Mouse (Mus musculus) myocyte (in vitro differentiated cells): ENCODE measurements at regions not wholly inside any gene's neighbourhood (a gene's known extent, or its start where the extent isn't known, plus 50 kb on each side); places are given as distances from the start of the nearest gene placed in this dataset.

Experiments
- H3K27me3 ChIP-seq: one replicate; pipeline ENCODE4 v1.6.1; 2011; ENCODE audit not compliant: control insufficient read depth, insufficient read depth, insufficient read length
- H3K36me3 ChIP-seq: one replicate; pipeline ENCODE4 v1.6.1; 2011; ENCODE audit not compliant: control insufficient read depth, insufficient read depth
- H3K4me2 ChIP-seq: one replicate; pipeline ENCODE4 v1.6.1; 2011; ENCODE audit warnings: low read depth, control low read depth
- H3K4me3 ChIP-seq: one replicate; pipeline ENCODE4 v1.5.1; 2011; ENCODE audit warnings: mild to moderate bottlenecking, control low read depth, moderate library complexity
- H3K79me2 ChIP-seq: one replicate; pipeline ENCODE4 v1.6.1; 2011; ENCODE audit not compliant: control insufficient read depth, insufficient read depth
- H3ac ChIP-seq: one replicate; pipeline ENCODE4 v1.6.1; 2011; ENCODE audit not compliant: control insufficient read depth, insufficient read length
- CEBPB ChIP-seq: IDR thresholded peaks from 2 replicates; pipeline ENCODE4 v1.6.1; 2011; ENCODE audit warnings: mild to moderate bottlenecking, moderate library complexity; ENCODE audit not compliant: poor library complexity, insufficient read depth, severe bottlenecking
- E2F4 ChIP-seq: IDR thresholded peaks from one replicate; pipeline ENCODE4 v1.6.1; 2011; ENCODE audit warnings: mild to moderate bottlenecking, control low read depth, moderate library complexity; ENCODE audit not compliant: insufficient read depth
- MAX ChIP-seq: IDR thresholded peaks from one replicate; pipeline ENCODE4 v1.6.1; 2011; ENCODE audit warnings: low read depth, mild to moderate bottlenecking, control low read depth
- MYOD1 ChIP-seq, 3 experiments: IDR thresholded peaks; one replicate each; pipeline ENCODE4 v1.6.1; 2011; ENCODE audit warnings: control low read depth in 2 of 3, low read depth in 2 of 3, mild to moderate bottlenecking in 2 of 3, moderate library complexity in 1 of 3; ENCODE audit not compliant: insufficient read length in 2 of 3, control insufficient read depth in 1 of 3
- MYOG ChIP-seq, 3 experiments: IDR thresholded peaks; one replicate each; pipeline ENCODE4 v1.6.1; 2011; ENCODE audit warnings: control low read depth in 2 of 3, low read depth in 2 of 3, mild to moderate bottlenecking in 2 of 3; ENCODE audit not compliant: insufficient read length in 2 of 3, control insufficient read depth in 1 of 3, insufficient read depth in 1 of 3
- POLR2A ChIP-seq: IDR thresholded peaks from one replicate; pipeline ENCODE4 v1.6.1; 2011; ENCODE audit warnings: low read depth, mild to moderate bottlenecking, control low read depth, moderate library complexity; ENCODE audit not compliant: insufficient read length
- POLR2AphosphoS2 ChIP-seq: IDR thresholded peaks from one replicate; pipeline ENCODE4 v1.6.1; 2011; ENCODE audit warnings: low read depth, control low read depth; ENCODE audit not compliant: insufficient read length
- REST ChIP-seq: IDR thresholded peaks from one replicate; pipeline ENCODE4 v1.6.1; 2011; ENCODE audit warnings: mild to moderate bottlenecking, control low read depth, moderate library complexity; ENCODE audit not compliant: insufficient read depth, insufficient read length
- SRF ChIP-seq: IDR thresholded peaks from one replicate; pipeline ENCODE4 v1.6.1; 2011; ENCODE audit warnings: low read depth; ENCODE audit not compliant: control insufficient read depth, insufficient read length
- TCF12 ChIP-seq: IDR thresholded peaks from one replicate; pipeline ENCODE4 v1.6.1; 2011; ENCODE audit warnings: mild to moderate bottlenecking, control low read depth; ENCODE audit not compliant: poor library complexity, insufficient read depth, severe bottlenecking
- TCF3 ChIP-seq: IDR thresholded peaks from one replicate; pipeline ENCODE4 v1.6.1; 2011; ENCODE audit warnings: low read depth, control low read depth; ENCODE audit not compliant: insufficient read length
- USF1 ChIP-seq: IDR thresholded peaks from one replicate; pipeline ENCODE4 v1.6.1; 2011; ENCODE audit warnings: low read depth, mild to moderate bottlenecking, control low read depth, moderate library complexity

- Histone ChIP-seq H3K4me3 (no peak overlapping the region), H3K36me3 (no peaks in the 10 kb centered on the region), H3K79me2 (no peaks in the 10 kb centered on the region), H3ac (no peak overlapping the region), H3K27me3 (no peaks in the 10 kb centered on the region), H3K4me2 (no peak overlapping the region)
- no peak for TF ChIP-seq SRF
- no peak for TF ChIP-seq REST
- TF ChIP-seq MYOD1 (IDR thresholded peaks at IDR 0.05; ENCODE audit: control insufficient read depth in 1 of 3, insufficient read length in 2 of 3, low read depth in 2 of 3), result no peak
- TF ChIP-seq USF1, result no peak
- no peak for TF ChIP-seq CEBPB
- no peak for TF ChIP-seq E2F4
- no peak for TF ChIP-seq MYOG (IDR thresholded peaks at IDR 0.05; ENCODE audit: control insufficient read depth in 1 of 3, insufficient read depth in 1 of 3, insufficient read length in 2 of 3, low read depth in 2 of 3)
- TF ChIP-seq POLR2AphosphoS2, result no peak
- TF ChIP-seq TCF12, result no peak
- TF ChIP-seq POLR2A, result no peak
Observed at GRCm38 (mm10) chr1:28144824-28145223, 635.2 kb downstream of the Gm597 start.

- Histone ChIP-seq H3K79me2 (no peaks in the 10 kb centered on the region), H3K4me2 (no peak overlapping the region), H3K27me3 (no peaks in the 10 kb centered on the region), H3K4me3 (no peak overlapping the region), H3K36me3 (no peaks in the 10 kb centered on the region), H3ac (no peak overlapping the region)
- no peak for TF ChIP-seq TCF12
- TF ChIP-seq MYOG (IDR thresholded peaks at IDR 0.05; ENCODE audit: control insufficient read depth in 1 of 3, insufficient read depth in 1 of 3, insufficient read length in 2 of 3, low read depth in 2 of 3), result no peak
- TF ChIP-seq MYOD1 (IDR thresholded peaks at IDR 0.05; ENCODE audit: control insufficient read depth in 1 of 3, insufficient read length in 2 of 3, low read depth in 2 of 3), result no peak
Observed at GRCm38 (mm10) chr1:28102021-28102526, 678.0 kb downstream of the Gm597 start.

- Histone ChIP-seq H3K4me2 (no peak overlapping the region), H3K4me3 (no peak overlapping the region), H3K79me2 (no peaks in the 10 kb centered on the region), H3K36me3 (no peaks in the 10 kb centered on the region), H3K27me3 (no peaks in the 10 kb centered on the region), H3ac (no peak overlapping the region)
- TF ChIP-seq TCF3, result no peak
- TF ChIP-seq MYOG (IDR thresholded peaks at IDR 0.05; ENCODE audit: control insufficient read depth in 1 of 3, insufficient read depth in 1 of 3, insufficient read length in 2 of 3, low read depth in 2 of 3), result no peak
- TF ChIP-seq MAX, result no peak
- no peak for TF ChIP-seq POLR2A
- TF ChIP-seq TCF12, result no peak
Observed at GRCm38 (mm10) chr1:28084456-28084855, 695.6 kb downstream of the Gm597 start.

- no peak for TF ChIP-seq MAX
- TF ChIP-seq CEBPB, result peak; percentile 90
- Histone ChIP-seq H3ac (no peak overlapping the region), H3K79me2 (no peaks in the 10 kb centered on the region), H3K4me3 (no peak overlapping the region), H3K36me3 (no peaks in the 10 kb centered on the region), H3K27me3 (no peaks in the 10 kb centered on the region), H3K4me2 (no peak overlapping the region)
Observed at GRCm38 (mm10) chr1:28053980-28054379, 726.1 kb downstream of the Gm597 start.

GRCm38 (mm10) chr1:28047964-28048363, 732.1 kb downstream of the Gm597 start:
- H3K4me3 ChIP-seq, result no peak overlapping the region
- no peaks in the 10 kb centered on the region for H3K27me3 ChIP-seq
- no peaks in the 10 kb centered on the region for H3K36me3 ChIP-seq
- H3K4me2 ChIP-seq, result peak overlapping the region; percentile 12
- no peaks in the 10 kb centered on the region for H3K79me2 ChIP-seq
- no peak overlapping the region for H3ac ChIP-seq
- TF ChIP-seq TCF12, result no peak
- TF ChIP-seq CEBPB, result no peak
- TF ChIP-seq REST, result no peak
- no peak for TF ChIP-seq MYOG (IDR thresholded peaks at IDR 0.05; ENCODE audit: control insufficient read depth in 1 of 3, insufficient read depth in 1 of 3, insufficient read length in 2 of 3, low read depth in 2 of 3)

GRCm38 (mm10) chr1:28047379-28047778, 732.7 kb downstream of the Gm597 start:
- no peaks in the 10 kb centered on the region for H3K27me3 ChIP-seq
- H3ac ChIP-seq, result no peak overlapping the region
- no peaks in the 10 kb centered on the region for H3K36me3 ChIP-seq
- H3K79me2 ChIP-seq, result no peaks in the 10 kb centered on the region
- H3K4me3 ChIP-seq, result no peak overlapping the region
- no peak overlapping the region for H3K4me2 ChIP-seq
- TF ChIP-seq TCF3 (no peak), USF1 (no peak), POLR2A (no peak), CEBPB (no peak), MYOD1 (IDR thresholded peaks at IDR 0.05; ENCODE audit: control insufficient read depth in 1 of 3, insufficient read length in 2 of 3, low read depth in 2 of 3) (no peak), E2F4 (no peak)
